Mouse (Mus musculus): ENCODE measurements around the gene Plod1.

DNA sequence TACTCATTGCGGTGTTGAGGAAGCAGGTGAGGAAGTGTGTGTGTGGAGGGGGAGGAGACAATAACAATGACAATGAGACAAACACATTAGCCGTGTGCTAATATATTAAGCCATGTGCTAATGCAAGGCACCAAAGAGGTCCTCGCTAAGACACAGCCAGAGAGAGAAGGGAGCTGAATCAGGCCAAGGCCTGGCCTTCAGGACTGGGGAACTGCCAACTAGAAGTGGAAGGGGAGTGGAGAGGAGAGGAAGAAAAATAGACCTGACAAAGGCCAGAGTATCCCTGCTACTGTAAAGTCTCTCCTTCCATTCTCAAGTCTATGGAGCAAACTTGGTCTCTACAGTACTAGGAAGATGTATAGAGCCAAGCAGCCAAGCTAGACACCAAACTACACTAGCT lies 33.0 kb downstream of the Plod1 start:
- TF ChIP-seq CTCF (IDR thresholded peaks at IDR 0.05; ENCODE audit: borderline replicate concordance, insufficient read depth, low read length) (no peak), POLR2A (IDR thresholded peaks at IDR 0.05; ENCODE audit: low read depth, low read length) (no peak)
